ENCODE assay signal across 22 mouse cellular contexts in genomic region chr3:35729490-35729889, GRCm38 (mm10). TPM values are rescaled to one million over a fixed set of nuclear protein-coding genes. Genes with fewer than 3 reads are reported as not detected.
A peak's percentile ranks its signal among the peaks of the same experiment; 100 is the strongest.
DNase-seq lines count a peak whose midpoint lies in the region; ATAC-seq and TF ChIP-seq lines count a peak whose summit lies in the region.
"Had no signal": no experiment of that assay in that cellular context is flagged by ENCODE, and none has a peak within 500 bp of the region (broad histone marks: within the 10 kb centered on the region; RNA-seq: fewer than 3 reads in every experiment).

No protein-coding gene starts in this region.

- H3K27me3 ChIP-seq in limb, embryonic 12.5 days, result no peaks in the 10 kb centered on the region
- no peaks in the 10 kb centered on the region for H3K27me3 ChIP-seq in limb, embryonic 10.5 days (ENCODE audit: low read depth, poor library complexity, severe bottlenecking)
- no peaks in the 10 kb centered on the region for H3K27me3 ChIP-seq in embryonic facial prominence, embryonic 10.5 days (replicated peaks; ENCODE audit: low read depth, poor library complexity, severe bottlenecking)
- no peaks in the 10 kb centered on the region for H3K27me3 ChIP-seq in lung, postnatal 0 days (replicated peaks; ENCODE audit: insufficient read depth, low read length)
- H3K27me3 ChIP-seq in stomach, embryonic 16.5 days (ENCODE audit: control insufficient read depth, insufficient read depth, low read length), result no peaks in the 10 kb centered on the region
- H3K27me3 ChIP-seq in midbrain, embryonic 14.5 days (ENCODE audit: control insufficient read depth, insufficient read depth, low read length), result no peaks in the 10 kb centered on the region
- H3K27me3 ChIP-seq: embryonic facial prominence, embryonic 13.5 days had no signal

- WGBS in limb, embryonic 12.5 days, result 66% methylated on average over 6 of the region's 6 CpGs
- WGBS in limb, embryonic 10.5 days, result 76% methylated on average over 6 of the region's 6 CpGs
- 80% methylated on average over 6 of the region's 6 CpGs for WGBS in embryonic facial prominence, embryonic 10.5 days
- WGBS in lung, postnatal 0 days, result 16% methylated on average over 6 of the region's 6 CpGs
- WGBS in stomach, embryonic 16.5 days, result 15% methylated on average over 6 of the region's 6 CpGs
- WGBS in midbrain, embryonic 14.5 days, result 89% methylated on average over 6 of the region's 6 CpGs

- no peak overlapping the region for H3K4me2 ChIP-seq in limb, embryonic 12.5 days
- H3K4me2 ChIP-seq in lung, postnatal 0 days (replicated peaks; ENCODE audit: low read depth, low read length), result no peak overlapping the region
- no peak overlapping the region for H3K4me2 ChIP-seq in stomach, embryonic 16.5 days (ENCODE audit: low read depth, low read length)
- H3K4me2 ChIP-seq in midbrain, embryonic 14.5 days (ENCODE audit: low read length), result no peak overlapping the region
- H3K4me2 ChIP-seq: embryonic facial prominence, embryonic 13.5 days; hindbrain, embryonic 14.5 days had no signal

- 0 out of 2 replicates have a peak, but pooled peaks have one; percentile 35 for ATAC-seq in limb, embryonic 12.5 days (ENCODE audit: insufficient number of reproducible peaks, insufficient read depth, low FRiP score, low TSS enrichment, low read depth)
- ATAC-seq in lung, postnatal 0 days, result peak; percentile 48; the same call in 1 of the 2 replicates
- ATAC-seq in stomach, embryonic 16.5 days (ENCODE audit: insufficient read depth, low FRiP score), result peak; percentile 84; the same call in 1 of the 2 replicates
- ATAC-seq in midbrain, embryonic 14.5 days (ENCODE audit: low FRiP score, low TSS enrichment), result no peak
- ATAC-seq: forebrain, embryonic 14.5 days had no signal

- no peak overlapping the region for H3K27ac ChIP-seq in limb, embryonic 12.5 days
- no peak overlapping the region for H3K27ac ChIP-seq in limb, embryonic 10.5 days
- no peak overlapping the region for H3K27ac ChIP-seq in embryonic facial prominence, embryonic 10.5 days (replicated peaks)
- H3K27ac ChIP-seq in lung, postnatal 0 days (ENCODE audit: low read length), result no peak overlapping the region
- H3K27ac ChIP-seq in stomach, embryonic 16.5 days (ENCODE audit: low read length), result no peak overlapping the region
- no peak overlapping the region for H3K27ac ChIP-seq in midbrain, embryonic 14.5 days (replicated peaks; ENCODE audit: low read depth, low read length)
- H3K27ac ChIP-seq: embryonic facial prominence, embryonic 13.5 days; hindbrain, embryonic 14.5 days; kidney, postnatal 0 days; macrophage; midbrain, embryonic 10.5 days had no signal

- H3K4me1 ChIP-seq in limb, embryonic 12.5 days (replicated peaks), result 0 out of 2 replicates have a peak, but pooled peaks cover 4% of the 10 kb centered on the region
- H3K4me1 ChIP-seq in limb, embryonic 10.5 days, result no peaks in the 10 kb centered on the region
- no peaks in the 10 kb centered on the region for H3K4me1 ChIP-seq in embryonic facial prominence, embryonic 10.5 days
- no peaks in the 10 kb centered on the region for H3K4me1 ChIP-seq in lung, postnatal 0 days (ENCODE audit: insufficient read depth, low read depth, low read length)
- no peaks in the 10 kb centered on the region for H3K4me1 ChIP-seq in stomach, embryonic 16.5 days (ENCODE audit: control insufficient read depth, insufficient read depth, low read length)
- no peaks in the 10 kb centered on the region for H3K4me1 ChIP-seq in midbrain, embryonic 14.5 days (ENCODE audit: control insufficient read depth, insufficient read depth, low read length)
- H3K4me1 ChIP-seq: midbrain, embryonic 10.5 days had no signal

- no peak overlapping the region for H3K4me3 ChIP-seq in limb, embryonic 12.5 days (replicated peaks)
- no peak overlapping the region for H3K4me3 ChIP-seq in limb, embryonic 10.5 days
- no peak overlapping the region for H3K4me3 ChIP-seq in embryonic facial prominence, embryonic 10.5 days
- H3K4me3 ChIP-seq in lung, postnatal 0 days (ENCODE audit: low read depth, low read length), result no peak overlapping the region
- H3K4me3 ChIP-seq in stomach, embryonic 16.5 days (replicated peaks; ENCODE audit: low read length), result no peak overlapping the region
- no peak overlapping the region for H3K4me3 ChIP-seq in midbrain, embryonic 14.5 days (replicated peaks; ENCODE audit: low read depth, low read length)
- H3K4me3 ChIP-seq: embryonic facial prominence, embryonic 13.5 days; midbrain, embryonic 10.5 days had no signal

- no peak for TF ChIP-seq CTCF in lung, postnatal 0 days (IDR thresholded peaks at IDR 0.05)

- H3K9ac ChIP-seq in limb, embryonic 12.5 days (replicated peaks), result no peak overlapping the region
- H3K9ac ChIP-seq in lung, postnatal 0 days (replicated peaks; ENCODE audit: low read depth), result no peak overlapping the region
- H3K9ac ChIP-seq in stomach, embryonic 16.5 days (ENCODE audit: low read length), result no peak overlapping the region
- H3K9ac ChIP-seq in midbrain, embryonic 14.5 days (replicated peaks; ENCODE audit: low read length), result no peak overlapping the region
- H3K9ac ChIP-seq: embryonic facial prominence, embryonic 13.5 days; hindbrain, embryonic 14.5 days had no signal

- TF ChIP-seq EP300 in lung, postnatal 0 days (IDR thresholded peaks at IDR 0.05), result no peak

- H3K36me3 ChIP-seq in limb, embryonic 12.5 days, result no peaks in the 10 kb centered on the region
- H3K36me3 ChIP-seq in limb, embryonic 10.5 days, result no peaks in the 10 kb centered on the region
- no peaks in the 10 kb centered on the region for H3K36me3 ChIP-seq in embryonic facial prominence, embryonic 10.5 days (replicated peaks)
- no peaks in the 10 kb centered on the region for H3K36me3 ChIP-seq in lung, postnatal 0 days (ENCODE audit: insufficient read depth, low read length)
- no peaks in the 10 kb centered on the region for H3K36me3 ChIP-seq in stomach, embryonic 16.5 days (ENCODE audit: control insufficient read depth, insufficient read depth, low read length)
- no peaks in the 10 kb centered on the region for H3K36me3 ChIP-seq in midbrain, embryonic 14.5 days (ENCODE audit: control insufficient read depth, insufficient read depth, low read length)
- H3K36me3 ChIP-seq: embryonic facial prominence, embryonic 13.5 days; midbrain, embryonic 10.5 days had no signal

- no peak for DNase-seq in limb, embryonic 10.5 days (ENCODE audit: low spot score)
- DNase-seq in embryonic facial prominence, embryonic 10.5 days (ENCODE audit: low spot score), result peak; percentile 17
- peak; percentile 39 for DNase-seq in lung, postnatal 0 days (ENCODE audit: low spot score)
- no peak for DNase-seq in midbrain, embryonic 14.5 days
- DNase-seq in ovary, postnatal 36 days (ENCODE audit: low spot score), result no peak
- DNase-seq: adrenal gland, postnatal 25 days; cerebellum, adult 11 months; cerebellum, postnatal 36 days; gastrocnemius, postnatal 10 days; heart, adult 11 months; heart, postnatal 36 days; kidney, adult 11 months; layer of hippocampus, postnatal 36 days; right cerebral cortex, adult 18-20 months had no signal

- H3K9me3 ChIP-seq in limb, embryonic 12.5 days, result 0 out of 2 replicates have a peak, but pooled peaks cover 3% of the 10 kb centered on the region
- H3K9me3 ChIP-seq in limb, embryonic 10.5 days (replicated peaks), result no peaks in the 10 kb centered on the region
- H3K9me3 ChIP-seq in embryonic facial prominence, embryonic 10.5 days, result no peaks in the 10 kb centered on the region
- H3K9me3 ChIP-seq in lung, postnatal 0 days (ENCODE audit: low read length), result no peaks in the 10 kb centered on the region
- 0 out of 2 replicates have a peak, but pooled peaks cover 4% of the 10 kb centered on the region for H3K9me3 ChIP-seq in stomach, embryonic 16.5 days (replicated peaks; ENCODE audit: control insufficient read depth, low read length)
- no peaks in the 10 kb centered on the region for H3K9me3 ChIP-seq in midbrain, embryonic 14.5 days (ENCODE audit: control insufficient read depth, low read length)
- H3K9me3 ChIP-seq: embryonic facial prominence, embryonic 13.5 days had no signal

RNA-seq across cellular contexts. Expression of gene Atp11b, which starts 24.4 kb away (rescaled TPM):
- 32.8 and 34.2 TPM in 2 replicates for polyA plus RNA-seq in limb, embryonic 12.5 days (2016; fragmentation: Nextera tagmentation; extraction: Ambion mirVana)
- 20.4 and 24.6 TPM in 2 replicates for polyA plus RNA-seq in limb, embryonic 10.5 days (2016; fragmentation: Nextera tagmentation; extraction: Ambion mirVana)
- polyA plus RNA-seq in embryonic facial prominence, embryonic 10.5 days (2016; fragmentation: Nextera tagmentation; extraction: Ambion mirVana), result 31.0 and 32.0 TPM in 2 replicates
- 18.0 and 20.4 TPM in 2 replicates for polyA plus RNA-seq in lung, postnatal 0 days (2015; fragmentation: Nextera tagmentation; extraction: Ambion mirVana)
- polyA plus RNA-seq in stomach, embryonic 16.5 days (2015; fragmentation: Nextera tagmentation; extraction: Ambion mirVana), result 58.1 and 59.8 TPM in 2 replicates
- 37.1 and 42.9 TPM in 2 replicates for polyA plus RNA-seq in midbrain, embryonic 14.5 days (2014; fragmentation: Nextera tagmentation; extraction: Ambion mirVana)

Comparison
In these comparisons a context has a peak if more than half of its experiments do, and no peak if none do; other contexts are left out.
1. DNase-seq: peak in embryonic facial prominence, embryonic 10.5 days (single experiment) and lung, postnatal 0 days (single experiment); none in limb, embryonic 10.5 days (single experiment), midbrain, embryonic 14.5 days (single experiment) and ovary, postnatal 36 days (single experiment).